Mouse (Mus musculus): ENCODE measurements around the gene Gid8.
"Not testable (repeated sequence)": the region's sequence is repeated elsewhere in the genome, so short reads cannot be mapped to it uniquely, and the experiment has no call there.

The Gid8 gene

GRCm38 (mm10) chr2:180710276-180711155 is 599 bp downstream of the Gid8 start:
- DNase-seq = no peak

- DNase-seq = no peak
Observed at GRCm38 (mm10) chr2:180711527-180711926, 1.6 kb downstream of the Gid8 start.

- no peak for DNase-seq
Observed at GRCm38 (mm10) chr2:180712037-180712689, 2.2 kb downstream of the Gid8 start.

- DNase-seq = not testable (repeated sequence)
Observed at GRCm38 (mm10) chr2:180722748-180723147, 12.8 kb downstream of the Gid8 start.

- DNase-seq = no peak
Observed at GRCm38 (mm10) chr2:180723865-180724264, 13.9 kb downstream of the Gid8 start.

- peak; percentile 86 to 87 for DNase-seq
Observed at GRCm38 (mm10) chr2:180724585-180725413, 14.9 kb downstream of the Gid8 start, which contains the start of gene Slc17a9. TSS of gene Slc17a9 (plus strand) at chr2:180725263.

- no peak for DNase-seq
Observed at GRCm38 (mm10) chr2:180725414-180725778, 15.5 kb downstream of the Gid8 start.

GRCm38 (mm10) chr2:180725856-180726629 is 16.1 kb downstream of the Gid8 start:
- no peak for DNase-seq

GRCm38 (mm10) chr2:180726658-180727442 is 16.9 kb downstream of the Gid8 start:
- DNase-seq = peak in 1 of 2 experiments; percentile 56

GRCm38 (mm10) chr2:180727613-180728021 is 17.7 kb downstream of the Gid8 start:
- no peak for DNase-seq

- DNase-seq = no peak
Observed at GRCm38 (mm10) chr2:180731036-180731435, 21.1 kb downstream of the Gid8 start.

GRCm38 (mm10) chr2:180731984-180732383 is 22.1 kb downstream of the Gid8 start:
- DNase-seq = no peak

GRCm38 (mm10) chr2:180735232-180735631 is 25.3 kb downstream of the Gid8 start:
- no peak for DNase-seq

GRCm38 (mm10) chr2:180737984-180738383 is 28.1 kb downstream of the Gid8 start:
- DNase-seq = no peak

- no peak for DNase-seq
Observed at GRCm38 (mm10) chr2:180740349-180740748, 30.4 kb downstream of the Gid8 start.

GRCm38 (mm10) chr2:180741421-180741820 is 31.5 kb downstream of the Gid8 start:
- DNase-seq = no peak

- no peak for DNase-seq
Observed at GRCm38 (mm10) chr2:180742820-180743219, 32.9 kb downstream of the Gid8 start.

- no peak for DNase-seq
Observed at GRCm38 (mm10) chr2:180743321-180743720, 33.4 kb downstream of the Gid8 start.

- DNase-seq = peak; percentile 75 to 85
Observed at GRCm38 (mm10) chr2:180745248-180745927, 35.5 kb downstream of the Gid8 start.

GRCm38 (mm10) chr2:180746569-180747192 is 36.8 kb downstream of the Gid8 start:
- DNase-seq = no peak
